Mouse (Mus musculus) large intestine, adult 2 months (tissue): ENCODE measurements around the gene Dst. TPM values are rescaled to one million over a fixed set of nuclear protein-coding genes. Genes with fewer than 3 reads are reported as not detected.

ENCODE experiments used
- DNase-seq: peaks from one replicate; pipeline ENCODE4 v3.0.0-alpha.2; 2012; ENCODE audit warnings: low read depth, low spot score
- WGBS: fragments of 180-500 bp; shearing (Covaris S2); methylation state at CpG from one replicate; pipeline ENCODE4 v1.1.7; 2018; 5-methylcytosine and 5-hydroxymethylcytosine counted together
- polyA plus RNA-seq: library from polyadenylated mRNA; depleted of rRNA; stranded (reverse); fragments of >200 nt; gene quantifications from 2 replicates; pipeline ENCODE4 v1.2.3, GENCODE M21; 2012

Dst gene
- polyA plus RNA-seq, 1 experiment, result 16.3 TPM

DNA sequence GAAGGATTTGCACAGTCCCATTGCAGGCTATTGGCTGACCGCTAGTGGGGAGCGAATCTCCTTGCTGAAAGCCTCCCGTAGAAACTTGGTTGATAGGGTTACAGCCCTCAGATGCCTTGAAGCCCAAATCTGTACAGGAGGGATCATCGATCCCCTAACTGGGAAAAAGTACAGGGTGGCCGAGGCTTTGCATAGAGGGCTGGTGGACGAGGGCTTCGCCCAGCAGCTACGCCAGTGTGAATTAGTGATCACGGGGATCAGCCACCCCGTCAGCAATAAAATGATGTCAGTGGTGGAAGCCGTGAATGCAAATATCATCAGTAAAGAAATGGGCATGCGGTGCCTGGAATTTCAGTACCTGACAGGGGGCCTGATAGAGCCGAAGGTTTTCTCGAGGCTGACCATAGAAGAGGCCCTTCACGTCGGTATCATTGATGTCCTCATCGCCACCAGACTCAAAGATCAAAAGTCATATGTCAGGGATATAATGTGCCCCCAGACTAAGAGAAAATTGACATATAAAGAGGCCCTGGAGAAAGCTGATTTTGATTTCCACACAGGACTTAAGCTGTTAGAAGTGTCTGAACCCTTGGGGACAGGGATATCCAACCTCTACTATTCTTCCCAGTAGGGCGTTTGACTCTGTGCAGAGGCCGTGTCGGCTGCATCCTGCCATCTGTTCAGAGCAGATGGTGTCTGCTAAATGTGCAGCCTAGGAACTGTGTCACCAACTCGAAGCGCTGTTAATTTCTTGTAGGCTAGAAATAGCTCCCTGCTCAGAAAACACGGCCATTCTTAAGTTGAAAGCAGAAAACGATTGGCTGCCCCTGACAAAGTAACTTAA lies 274.6 kb downstream of the Dst start:
- no peak for DNase-seq
- WGBS, result 91% methylated on average over 24 of the region's 24 CpGs

DNA sequence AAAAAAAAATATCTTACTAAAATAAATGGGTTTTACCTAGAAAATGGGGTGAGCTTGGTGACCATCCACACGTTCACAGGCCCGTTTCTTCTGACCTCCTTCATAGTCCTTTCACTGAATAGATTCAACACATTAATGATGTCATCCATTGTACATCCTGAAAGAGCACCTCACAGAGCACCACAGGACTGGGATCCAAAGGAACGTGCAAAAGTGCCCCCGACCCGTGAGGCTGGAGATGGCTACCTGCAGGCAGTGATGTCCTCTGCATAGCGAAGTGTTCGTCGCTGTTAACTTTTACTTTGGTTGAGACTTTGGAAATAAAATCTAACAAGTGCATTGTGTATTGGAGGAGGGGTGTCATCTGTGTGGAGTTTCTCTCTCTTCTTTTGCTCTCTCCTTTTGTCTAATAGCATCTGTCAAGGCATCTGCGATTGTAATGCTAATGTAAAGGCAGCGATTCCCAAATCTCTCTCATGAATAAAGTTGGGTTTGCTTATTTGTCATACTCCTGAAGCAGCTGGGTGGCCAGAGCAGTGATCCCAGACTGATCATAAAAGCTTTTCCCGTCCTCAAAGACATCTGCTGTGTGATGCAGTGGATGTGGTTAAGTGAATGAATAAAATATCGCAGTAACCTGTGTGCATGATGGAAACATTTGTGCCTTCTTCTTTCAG lies 275.4 kb downstream of the Dst start:
- no peak for DNase-seq
- WGBS, result 93% methylated on average over 12 of the region's 12 CpGs

DNA sequence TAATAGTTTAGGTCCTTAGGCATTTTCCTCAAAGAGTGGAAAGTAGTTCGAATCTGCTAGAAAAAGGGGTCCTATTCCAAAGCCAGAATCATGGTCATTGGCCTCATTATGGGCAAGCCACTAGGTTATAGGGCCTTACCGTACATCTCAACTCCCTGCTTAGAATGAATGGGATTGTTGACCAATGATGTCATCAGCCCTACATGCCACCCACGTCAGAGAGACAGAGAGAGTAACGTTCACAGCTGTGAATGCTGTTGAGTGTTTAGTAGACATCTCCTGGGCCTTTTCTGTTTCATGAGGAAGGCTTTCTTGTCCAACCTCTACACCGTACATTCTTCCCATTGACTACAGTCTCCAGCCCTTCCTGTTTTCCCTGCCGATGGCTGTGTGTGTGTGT lies 276.2 kb downstream of the Dst start:
- no peak for DNase-seq
- WGBS, result 68% methylated on average over 6 of the region's 6 CpGs

DNA sequence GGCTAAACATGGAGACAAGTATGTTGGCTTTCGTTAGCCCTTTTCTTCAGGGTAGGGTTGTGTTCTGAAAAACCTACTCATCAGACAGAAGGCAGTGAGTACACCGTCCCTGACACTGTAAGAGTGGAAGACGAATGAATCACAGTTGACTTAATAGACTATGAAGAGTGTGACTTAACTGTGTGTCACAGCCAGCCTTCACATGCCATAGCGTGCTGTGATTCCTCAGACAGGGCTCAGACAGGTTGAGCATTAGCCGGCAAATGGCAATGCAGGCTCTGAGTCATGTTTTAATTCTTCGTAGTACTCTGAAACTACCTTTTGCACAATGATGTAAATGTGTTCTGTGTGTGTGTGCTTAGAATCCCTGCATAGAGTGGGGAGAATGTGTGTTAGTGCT lies 278.0 kb downstream of the Dst start:
- WGBS, result 87% methylated on average over 6 of the region's 6 CpGs
- no peak for DNase-seq

DNA sequence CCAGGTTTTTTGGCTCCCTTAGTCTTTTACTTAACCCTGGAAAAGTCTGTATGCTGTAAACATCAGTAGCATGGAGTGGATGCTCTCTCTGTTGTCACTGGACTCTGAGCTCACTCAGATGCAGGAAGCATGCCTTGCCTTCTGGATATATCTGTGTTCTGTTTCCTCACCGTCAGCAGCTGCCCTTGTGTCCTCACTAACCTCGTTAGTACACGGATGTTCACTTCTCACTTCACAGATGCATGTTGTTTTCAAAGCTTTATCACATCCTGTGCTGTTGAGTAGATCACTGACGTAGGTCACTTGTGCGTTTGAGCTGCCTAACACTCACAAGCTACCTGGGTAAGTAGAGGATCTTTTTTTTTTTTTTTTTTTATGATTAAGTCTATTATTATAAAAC lies 279.5 kb downstream of the Dst start:
- DNase-seq, result no peak
- 74% methylated on average over 5 of the region's 5 CpGs for WGBS

DNA sequence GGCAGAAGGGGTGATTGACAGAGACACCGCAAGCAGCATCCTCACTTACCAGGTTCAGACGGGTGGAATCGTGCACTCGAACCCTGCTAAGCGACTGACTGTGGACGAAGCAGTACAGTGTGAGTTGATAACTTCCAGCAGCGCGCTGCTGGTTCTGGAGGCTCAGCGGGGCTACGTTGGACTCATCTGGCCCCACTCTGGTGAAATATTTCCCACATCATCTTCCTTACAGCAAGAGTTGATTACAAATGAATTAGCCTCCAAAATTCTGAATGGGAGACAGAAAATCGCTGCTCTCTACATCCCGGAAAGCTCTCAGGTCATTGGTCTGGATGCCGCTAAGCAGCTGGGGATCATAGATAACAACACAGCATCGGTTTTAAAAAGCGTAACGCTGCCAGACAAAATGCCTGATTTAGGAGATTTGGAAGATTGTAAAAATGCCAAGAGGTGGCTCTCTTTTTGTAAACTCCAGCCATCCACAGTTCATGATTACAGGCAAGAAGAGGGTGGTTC lies 280.8 kb downstream of the Dst start:
- no peak for DNase-seq
- 88% methylated on average over 16 of the region's 16 CpGs for WGBS

DNA sequence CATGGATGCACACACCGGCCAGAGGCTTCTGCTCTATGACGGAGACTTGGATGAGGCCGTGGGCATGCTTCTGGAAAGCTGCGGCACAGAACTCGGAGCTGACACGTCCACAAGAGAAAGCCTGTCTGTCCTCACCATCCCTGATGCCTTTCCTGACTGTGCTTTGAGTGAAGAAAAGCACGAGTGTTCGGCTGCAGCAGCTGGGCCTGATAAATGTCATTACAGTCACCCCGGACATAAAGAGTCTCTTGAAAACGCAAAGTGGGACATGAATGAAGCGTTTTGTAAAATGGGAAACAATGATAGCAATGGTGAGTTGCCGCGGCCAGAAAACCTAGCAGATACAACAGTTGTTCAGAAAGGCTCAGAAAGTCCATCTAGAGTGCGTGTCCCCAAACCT lies 281.3 kb downstream of the Dst start:
- WGBS, result 86% methylated on average over 14 of the region's 14 CpGs

DNA sequence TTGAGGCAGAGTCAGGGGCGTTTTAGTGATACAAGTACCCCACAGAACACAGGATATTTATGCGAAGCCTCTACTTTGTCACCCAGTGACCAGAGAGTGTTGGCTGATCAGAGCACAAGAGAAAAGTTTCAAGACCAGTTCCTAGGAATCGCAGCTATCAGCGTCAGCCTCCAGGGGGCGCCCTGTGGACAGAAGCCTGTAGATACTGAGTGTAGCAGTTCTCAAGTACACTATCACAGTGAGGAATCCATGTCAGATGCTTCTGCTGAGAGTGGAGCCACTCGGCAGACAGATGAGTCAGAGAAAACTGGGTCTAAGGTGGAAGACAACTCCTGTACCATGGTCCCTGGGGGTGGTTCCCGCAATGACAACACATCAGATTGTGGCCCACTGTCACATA lies 281.9 kb downstream of the Dst start:
- 66% methylated on average over 7 of the region's 7 CpGs for WGBS
- no peak for DNase-seq

More for the DNA sequence above, 281.3 kb downstream of the Dst start:
- DNase-seq, result no peak

DNA sequence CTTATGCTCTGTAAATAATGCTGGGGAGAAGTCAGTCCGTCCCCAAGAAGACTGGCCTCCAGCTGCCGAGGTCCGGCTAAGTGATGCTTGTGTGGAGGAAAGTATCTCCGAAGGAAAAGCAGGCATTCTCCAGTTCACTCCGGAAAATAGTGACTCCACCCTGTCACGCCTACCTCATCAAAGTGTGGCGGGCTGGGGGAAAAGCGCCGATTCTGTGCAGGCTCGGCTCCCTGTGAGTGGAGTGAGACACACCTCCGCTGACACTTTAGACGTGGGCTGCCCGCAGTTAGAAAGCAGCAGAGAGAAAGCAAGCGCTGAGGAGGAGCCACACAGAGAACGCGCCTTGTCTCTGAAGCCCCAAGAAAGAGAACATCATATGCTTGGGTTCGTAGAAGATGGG lies 284.1 kb downstream of the Dst start:
- no peak for DNase-seq
- 76% methylated on average over 17 of the region's 17 CpGs for WGBS

DNA sequence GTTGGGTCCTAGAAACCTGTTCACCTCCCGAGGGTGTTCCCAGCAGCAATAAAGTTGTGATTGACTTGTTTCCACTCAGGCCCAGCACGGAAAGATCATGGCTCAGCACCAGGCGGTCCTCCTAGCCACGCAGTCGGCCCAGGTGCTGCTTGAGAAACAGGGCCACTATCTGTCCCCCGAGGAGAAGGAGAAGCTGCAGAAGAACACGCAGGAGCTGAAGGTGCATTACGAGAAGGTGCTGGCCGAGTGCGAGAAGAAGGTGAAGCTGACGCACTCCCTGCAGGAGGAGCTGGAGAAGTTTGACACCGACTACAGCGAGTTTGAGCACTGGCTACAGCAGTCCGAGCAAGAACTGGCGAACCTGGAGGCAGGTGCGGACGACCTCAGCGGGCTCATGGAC lies 292.8 kb downstream of the Dst start:
- DNase-seq, result no peak
- WGBS, result 87% methylated on average over 18 of the region's 18 CpGs

DNA sequence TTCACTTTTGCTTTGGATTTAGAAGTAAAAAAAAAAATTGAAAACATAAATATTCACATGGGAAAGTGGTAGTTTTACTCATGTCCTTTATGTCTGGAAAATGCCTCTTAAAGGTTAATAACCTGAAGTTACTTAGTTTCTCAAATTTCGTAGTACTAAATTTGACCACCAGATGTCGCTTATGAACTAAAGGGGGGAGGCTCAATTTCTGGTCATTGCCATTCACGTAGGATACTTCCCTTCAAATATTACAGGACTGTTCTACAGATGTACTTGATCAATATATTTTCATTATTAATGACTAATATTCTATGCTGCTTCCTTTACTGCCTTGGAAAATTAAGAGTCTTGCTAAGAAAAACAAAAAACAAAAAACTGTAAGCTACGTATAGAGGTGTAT lies 293.5 kb downstream of the Dst start:
- 32% methylated on average over 4 of the region's 4 CpGs for WGBS

DNA sequence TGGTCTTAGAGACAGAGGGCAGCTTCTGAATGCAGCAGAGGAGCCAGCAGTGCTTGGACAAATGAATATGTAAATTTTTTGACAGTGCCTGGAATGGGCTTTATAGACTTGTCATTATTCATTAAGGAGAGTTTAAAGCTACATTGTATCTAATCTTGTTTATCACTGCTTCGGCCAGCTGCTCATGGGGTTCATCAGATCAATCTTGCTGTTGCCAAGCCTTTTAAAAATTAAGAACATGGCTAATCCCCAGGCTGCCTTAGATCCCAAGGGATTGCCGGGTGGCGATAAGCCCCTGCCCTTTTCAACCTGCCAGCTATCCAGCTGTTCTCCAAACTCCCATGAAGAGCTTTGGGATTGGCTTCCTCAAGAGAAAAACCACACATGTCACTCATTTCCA lies 303.7 kb downstream of the Dst start:
- DNase-seq, result no peak
- WGBS, result 89% methylated on average over 3 of the region's 3 CpGs

More for the DNA sequence above, 293.5 kb downstream of the Dst start:
- DNase-seq, result peak; percentile 24

DNA sequence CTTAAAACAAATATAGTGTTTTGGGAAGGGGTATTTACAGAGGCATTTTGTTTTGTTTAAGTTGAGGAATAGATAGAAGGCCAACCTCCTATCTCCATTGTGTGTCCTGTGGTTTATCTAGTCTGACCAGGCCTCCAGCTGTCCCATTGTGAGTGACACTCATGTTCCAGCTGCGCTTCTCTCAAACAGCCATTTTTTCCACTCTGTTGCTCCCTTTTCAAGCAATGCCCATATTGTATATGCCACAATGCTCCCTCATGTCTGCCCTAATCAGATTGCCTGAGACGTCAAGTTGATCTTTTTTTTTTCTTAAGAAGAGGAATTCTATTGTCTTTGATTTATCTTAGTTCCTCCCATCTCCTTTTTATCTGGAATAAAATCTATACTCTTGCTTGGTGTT lies 308.4 kb downstream of the Dst start:
- WGBS, result 88% methylated on average over 2 of the region's 2 CpGs
- DNase-seq, result no peak

DNA sequence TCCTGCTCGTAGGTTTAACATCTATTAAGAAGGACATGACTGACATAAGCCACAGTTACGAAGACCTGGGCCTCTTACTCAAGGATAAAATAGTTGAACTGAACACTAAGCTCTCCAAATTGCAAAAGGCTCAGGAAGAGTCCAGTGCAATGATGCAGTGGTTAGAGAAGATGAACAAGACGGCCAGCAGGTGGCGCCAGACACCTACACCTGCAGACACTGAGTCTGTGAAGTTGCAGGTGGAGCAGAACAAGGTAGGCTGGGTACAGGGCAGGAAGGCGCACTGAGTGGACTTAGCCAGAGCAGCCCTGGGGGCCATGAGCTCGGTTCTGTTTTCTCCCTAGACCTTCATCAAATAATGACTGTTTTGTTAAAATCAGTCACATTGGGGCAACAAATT lies 310.3 kb downstream of the Dst start:
- peak; percentile 63 for DNase-seq
- WGBS, result 18% methylated on average over 6 of the region's 6 CpGs

DNA sequence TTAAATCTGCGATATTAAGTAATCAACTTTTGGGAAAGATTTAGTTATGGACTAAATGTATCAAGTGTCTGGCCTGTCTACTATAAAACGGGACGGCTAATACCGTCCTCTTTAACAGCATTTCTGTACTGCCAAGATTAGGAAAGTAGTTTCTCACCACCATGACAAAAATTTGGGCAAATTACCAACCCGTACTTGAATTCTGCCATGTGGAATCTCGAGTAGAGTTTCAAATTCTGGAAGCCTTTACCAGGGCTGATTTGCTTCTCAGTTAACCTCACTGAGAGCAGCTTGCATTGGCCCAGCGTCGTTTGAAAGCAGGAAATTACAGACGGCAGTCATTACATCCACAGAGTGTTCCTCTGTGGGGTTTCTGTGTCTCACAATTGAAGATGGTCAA lies 310.8 kb downstream of the Dst start:
- DNase-seq, result no peak
- WGBS, result 75% methylated on average over 9 of the region's 9 CpGs

DNA sequence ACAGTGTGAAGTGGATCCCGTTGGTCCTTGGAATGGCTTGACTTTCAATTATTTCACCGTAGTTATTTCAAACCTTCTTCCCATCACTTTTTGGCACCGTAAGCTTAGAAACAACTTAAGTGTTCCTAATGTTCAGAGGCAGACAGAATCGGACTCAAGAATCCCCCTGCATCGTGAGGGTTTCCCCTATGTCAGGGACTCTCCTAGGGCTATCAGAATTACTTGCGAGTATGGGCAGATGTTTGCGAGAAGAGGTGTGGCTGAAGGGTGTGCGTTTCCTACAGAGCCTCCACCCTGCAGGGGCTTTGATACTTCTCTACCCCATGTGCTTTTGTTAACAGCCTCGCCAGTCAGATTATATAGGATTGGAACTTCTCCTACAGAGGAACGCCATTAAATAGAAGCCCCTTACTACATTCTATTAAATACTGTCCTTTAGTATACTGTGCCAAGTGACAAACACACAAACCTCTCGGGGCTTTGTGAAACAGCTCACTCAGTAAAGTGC lies 312.1 kb downstream of the Dst start:
- no peak for DNase-seq
- WGBS, result 79% methylated on average over 11 of the region's 11 CpGs

DNA sequence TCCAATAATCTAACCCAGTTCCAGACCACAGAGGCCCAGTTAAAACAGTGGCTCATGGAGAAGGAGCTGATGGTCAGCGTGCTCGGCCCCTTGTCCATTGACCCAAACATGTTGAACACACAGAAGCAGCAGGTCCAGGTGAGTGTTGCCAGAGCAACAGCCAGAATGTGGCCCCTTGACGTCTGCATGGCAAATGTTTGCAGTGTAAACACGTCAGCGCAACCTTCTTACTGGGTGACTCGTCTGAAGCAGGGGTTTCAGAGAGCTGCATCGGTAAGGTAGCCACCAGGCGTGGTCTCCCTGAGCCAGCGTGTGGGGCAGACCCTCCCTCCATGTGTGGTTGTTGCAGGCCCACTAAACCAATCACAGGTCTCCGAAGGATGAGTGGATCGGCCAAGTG lies 315.8 kb downstream of the Dst start:
- 74% methylated on average over 11 of the region's 11 CpGs for WGBS
- no peak for DNase-seq

DNA sequence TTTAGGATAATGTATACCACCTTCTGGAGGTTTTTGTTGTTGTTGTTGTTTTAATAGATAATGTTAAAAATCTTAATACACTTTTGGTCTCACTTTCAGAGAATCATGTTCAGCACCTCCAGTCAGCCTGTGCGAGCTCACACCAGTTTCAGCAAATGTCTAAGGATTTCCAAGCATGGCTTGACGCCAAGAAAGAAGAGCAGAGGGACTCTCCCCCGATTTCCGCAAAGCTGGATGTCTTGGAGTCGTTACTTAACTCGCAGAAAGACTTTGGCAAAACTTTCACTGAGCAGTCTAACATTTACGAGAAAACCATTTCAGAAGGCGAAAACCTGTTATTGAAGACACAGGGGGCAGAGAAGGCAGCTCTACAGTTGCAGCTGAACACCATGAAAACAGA lies 319.7 kb downstream of the Dst start:
- WGBS, result 65% methylated on average over 8 of the region's 8 CpGs
- DNase-seq, result no peak

DNA sequence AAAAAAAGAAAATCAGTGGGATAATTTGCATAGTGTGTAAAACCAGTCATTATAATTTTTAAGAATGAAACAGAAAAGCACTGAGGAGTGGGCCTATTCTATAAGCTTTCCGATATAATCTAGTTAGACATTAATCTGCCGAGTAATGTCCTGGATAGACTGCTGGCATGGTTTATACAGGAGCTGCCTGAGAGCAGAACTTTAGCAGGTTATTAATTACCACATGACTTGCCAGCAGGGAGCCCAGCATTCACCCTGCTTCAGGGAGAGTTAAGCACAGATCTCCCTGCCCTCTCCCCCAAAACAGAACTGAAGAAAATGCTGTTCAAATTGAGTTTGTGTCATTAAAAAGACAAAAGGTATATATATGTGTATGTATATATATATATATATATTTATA lies 323.0 kb downstream of the Dst start:
- 86% methylated on average over 2 of the region's 2 CpGs for WGBS
- DNase-seq, result no peak

DNA sequence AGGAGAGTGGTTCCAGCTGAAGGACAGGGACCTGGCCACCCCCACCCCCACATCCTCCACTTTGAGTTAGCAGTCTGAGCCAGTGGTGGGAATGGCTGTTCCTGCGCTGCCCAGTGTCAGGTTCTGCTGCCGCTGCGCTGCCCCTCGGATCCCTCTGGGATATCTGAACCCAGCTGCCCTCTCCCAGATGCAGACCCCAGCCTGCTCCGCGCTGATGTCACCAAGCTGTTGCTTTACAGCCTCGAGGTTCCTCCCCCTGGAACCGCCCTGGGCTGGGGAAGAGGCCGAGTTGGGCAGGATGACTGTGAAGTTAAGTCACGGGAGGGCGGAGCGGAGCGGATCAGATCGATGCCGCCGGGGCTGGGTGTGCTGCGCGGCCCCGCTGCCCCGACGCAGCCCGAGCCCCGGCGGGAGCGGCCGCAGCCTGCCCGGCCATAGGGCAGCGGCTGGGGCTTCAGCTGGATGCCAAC lies 328.3 kb downstream of the Dst start:
- 3% methylated on average over 28 of the region's 28 CpGs for WGBS
- DNase-seq, result no peak

DNA sequence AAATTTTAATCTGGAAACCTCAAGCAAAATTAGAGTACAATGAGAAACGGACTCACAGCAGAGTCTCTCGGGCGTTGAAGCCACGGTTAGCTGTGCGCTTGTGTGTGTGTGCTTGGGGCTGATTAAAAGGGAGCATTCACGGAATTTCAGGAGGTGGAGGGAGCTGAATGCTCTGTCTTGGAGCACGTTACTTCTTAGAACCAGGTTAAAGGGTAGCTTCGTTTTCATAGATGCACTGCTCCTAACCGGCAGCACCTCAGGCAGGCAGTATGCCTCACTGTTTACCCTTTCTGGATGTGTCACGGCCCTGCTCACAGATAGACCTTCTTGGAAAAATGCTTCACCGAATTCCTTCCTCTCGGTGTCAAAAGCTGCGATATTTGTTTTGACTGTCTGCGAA lies 329.2 kb downstream of the Dst start:
- no peak for DNase-seq
- 59% methylated on average over 14 of the region's 14 CpGs for WGBS
